Mouse (Mus musculus) ovary, postnatal 10 days (tissue): ENCODE results near the gene Slc3a2.
"Not testable (repeated sequence)": the region's sequence is repeated elsewhere in the genome, so short reads cannot be mapped to it uniquely, and the experiment has no call there.

ENCODE experiments used
- DNase-seq: peaks from one replicate; pipeline ENCODE4 v3.0.0; 2022; ENCODE audit warnings: low spot score

Slc3a2 gene

GRCm38 (mm10) chr19:8722907-8723573 is at the start of gene Slc3a2:
Slc3a2 (minus strand) TSS chr19:8723369.
- peak; percentile 74 for DNase-seq

- peak; percentile 53 for DNase-seq
These were observed 47.5 kb upstream of the Slc3a2 start, which contains the start of gene Tmem223 for GRCm38 (mm10) chr19:8770567-8771270. Tmem223 (plus strand) TSS chr19:8770996.

DNA sequence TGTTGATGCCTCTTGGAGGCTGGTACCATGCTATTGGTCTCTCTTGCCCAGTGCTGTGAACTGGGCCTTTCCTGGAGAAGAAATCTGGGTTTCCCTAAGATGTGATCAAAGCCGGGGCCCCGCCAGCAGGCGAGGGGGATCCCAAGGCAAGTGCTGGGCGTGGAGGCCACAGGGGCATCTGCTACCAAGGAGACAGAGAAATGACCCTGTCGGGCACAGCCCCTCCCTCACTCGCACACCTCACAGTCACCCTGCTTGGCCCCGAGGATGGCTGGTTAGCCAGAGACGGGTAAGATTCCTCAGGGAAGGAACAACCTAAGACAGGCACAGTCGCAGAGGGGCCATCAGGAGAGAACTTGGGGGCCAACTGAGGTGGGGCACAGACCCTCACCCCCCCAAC is 42.4 kb upstream of the Slc3a2 start:
- DNase-seq: no peak

DNA sequence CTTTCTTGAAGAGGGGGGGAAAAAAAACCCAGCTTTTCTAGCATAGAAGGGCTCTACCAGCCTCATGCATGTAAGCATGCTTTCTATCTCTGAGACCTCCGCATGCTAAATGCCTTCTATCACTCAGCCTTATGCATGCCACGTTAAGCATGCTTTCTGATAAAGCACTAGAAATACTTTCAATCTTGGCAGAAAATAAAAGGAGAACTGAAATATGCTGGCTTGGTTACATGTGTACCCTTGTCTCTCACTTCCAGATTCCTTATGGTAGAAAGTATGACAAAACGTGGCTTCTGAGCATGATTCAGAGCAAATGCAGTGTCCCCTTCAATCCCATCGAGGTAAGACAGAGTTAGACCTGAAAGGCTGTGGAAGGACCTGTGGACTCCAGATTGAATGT is 40.1 kb upstream of the Slc3a2 start:
- no peak for DNase-seq

- no peak for DNase-seq
These were observed 37.6 kb upstream of the Slc3a2 start for GRCm38 (mm10) chr19:8760757-8761156.

- no peak for DNase-seq
These were observed 35.7 kb upstream of the Slc3a2 start for GRCm38 (mm10) chr19:8758899-8759298.

DNA sequence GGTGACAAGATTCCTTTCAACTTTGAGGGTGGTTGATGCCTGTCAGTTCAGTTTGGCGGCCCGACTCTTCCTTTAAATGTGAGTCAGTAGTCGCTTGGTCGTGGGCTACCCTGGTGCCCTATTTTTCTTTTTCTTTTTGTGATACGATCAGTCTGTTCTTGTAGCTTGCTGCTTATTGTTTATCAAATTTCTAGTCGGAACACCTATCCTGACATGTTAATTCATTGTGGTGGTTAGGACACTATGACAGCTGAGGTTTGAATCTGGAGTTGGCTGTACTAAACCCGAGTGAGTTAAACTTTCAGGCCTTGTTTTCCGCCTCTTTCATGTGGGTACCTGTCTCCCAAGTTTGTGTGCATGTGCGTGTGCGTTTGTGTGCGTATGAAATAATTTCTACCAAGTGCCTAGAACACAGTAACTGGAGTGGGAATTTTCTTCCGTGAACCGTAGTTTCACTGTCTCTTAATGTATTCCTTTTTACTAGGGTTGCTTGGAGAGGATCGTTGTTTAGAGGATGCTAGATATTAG is 34.4 kb upstream of the Slc3a2 start:
- DNase-seq: no peak

DNA sequence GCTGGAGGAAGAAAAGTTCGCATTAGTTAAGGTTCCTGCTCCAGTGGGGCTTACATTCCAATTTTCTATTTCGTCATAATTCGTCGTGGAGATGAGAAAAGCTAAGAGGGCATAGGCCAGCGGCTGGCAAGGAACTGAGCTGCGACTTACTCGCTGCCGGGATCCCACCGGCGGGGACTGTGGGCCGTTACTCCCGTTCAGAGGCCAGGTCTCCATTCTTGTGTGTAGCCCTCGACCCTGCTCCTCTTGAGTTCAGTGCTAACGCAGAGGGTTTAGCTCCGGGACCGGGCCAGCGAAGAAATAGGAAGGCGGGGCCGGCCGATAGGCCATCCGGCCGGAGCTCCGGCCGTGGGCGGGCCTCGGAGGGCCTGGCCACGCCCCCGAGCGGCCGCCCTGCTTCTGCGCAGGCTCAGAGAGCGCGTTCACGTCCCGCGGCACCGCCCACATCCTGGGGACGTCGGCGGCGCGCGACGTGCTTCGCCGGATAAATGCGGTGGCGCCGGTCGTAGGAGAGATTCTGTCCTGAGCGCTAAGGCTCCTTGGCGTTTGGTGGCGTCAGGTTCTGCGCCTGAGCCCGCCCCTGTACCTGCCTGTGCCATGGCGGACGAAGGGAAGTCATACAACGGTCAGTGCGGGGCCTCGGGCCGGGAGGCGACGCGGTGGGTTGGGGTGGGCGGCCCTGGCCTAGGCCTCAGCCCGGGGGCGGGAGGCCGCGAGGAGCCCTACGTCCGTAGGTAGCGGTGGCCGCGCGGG is 33.6 kb upstream of the Slc3a2 start, which contains the start of gene Nxf1:
Gene Nxf1 (plus strand): TSS at position 439 of the 753 bp plus-strand sequence.
- DNase-seq: peak; percentile 88

DNA sequence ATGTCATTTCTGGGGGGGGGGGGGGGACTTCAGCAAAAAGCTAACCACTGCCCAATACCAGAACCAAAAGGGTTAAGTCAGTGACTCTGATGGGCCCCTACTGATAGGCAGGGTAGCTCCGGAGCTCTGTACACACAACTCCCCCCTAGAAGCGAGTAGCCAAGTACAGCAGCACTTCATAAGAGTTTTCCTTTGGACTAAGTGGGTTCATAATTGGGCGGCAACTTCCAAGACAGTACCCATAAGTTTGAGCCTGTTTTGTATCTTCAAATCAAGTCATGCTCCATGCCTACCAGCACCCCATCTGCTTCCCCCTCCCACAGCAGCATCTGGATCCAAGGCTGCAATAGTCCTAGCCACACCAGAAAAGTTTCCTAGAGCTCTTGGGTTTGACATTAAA is 32.5 kb upstream of the Slc3a2 start:
- no peak for DNase-seq

GRCm38 (mm10) chr19:8747368-8747767 is 24.2 kb upstream of the Slc3a2 start:
- no peak for DNase-seq

DNA sequence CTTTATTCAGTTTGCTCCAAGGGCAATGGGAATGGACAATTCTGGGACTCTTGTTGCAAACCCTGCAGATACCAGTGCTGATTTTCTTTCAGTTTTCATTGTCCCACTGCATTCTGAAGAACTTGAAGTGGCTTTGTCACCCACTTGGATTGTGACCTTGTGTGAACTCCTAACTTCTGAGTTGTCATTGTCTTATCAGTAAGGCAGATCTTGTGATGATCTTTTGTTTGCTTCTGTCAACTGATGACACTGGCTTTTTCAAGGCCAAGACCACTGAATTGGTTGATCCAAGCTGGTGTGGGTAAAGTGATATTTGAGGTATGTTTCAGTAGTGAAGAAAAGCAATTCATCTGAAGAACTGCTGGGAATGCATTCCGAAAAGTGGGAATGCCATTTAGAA is 22.2 kb upstream of the Slc3a2 start:
- no peak for DNase-seq

DNA sequence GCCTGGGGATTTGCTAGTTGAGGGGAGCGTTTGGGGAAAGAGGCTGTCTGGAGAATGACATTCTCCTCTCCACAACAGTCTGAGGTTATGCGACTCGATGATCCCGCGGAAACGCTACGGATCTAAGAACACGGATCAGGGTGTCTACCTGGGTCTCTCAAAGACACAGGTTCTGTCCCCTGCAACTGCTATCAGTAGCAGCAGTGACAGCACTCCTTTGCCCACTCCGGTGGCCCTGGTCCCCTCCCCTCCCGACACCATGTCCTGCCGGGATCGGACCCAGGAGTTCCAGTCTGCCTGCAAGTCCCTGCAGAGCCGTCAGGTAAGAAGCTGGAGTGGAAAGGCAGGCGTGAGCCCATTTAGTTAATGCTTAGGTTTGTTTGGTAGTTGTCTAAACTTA is 19.0 kb upstream of the Slc3a2 start:
- DNase-seq: no peak

GRCm38 (mm10) chr19:8741243-8741869 is 18.2 kb upstream of the Slc3a2 start, which contains the start of gene Stx5a:
Stx5a (plus strand) TSS chr19:8741413.
- peak; percentile 91 for DNase-seq

GRCm38 (mm10) chr19:8740603-8741002 is 17.4 kb upstream of the Slc3a2 start, which contains the start of gene 1700092M07Rik:
1700092M07Rik (plus strand) TSS chr19:8740718.
- no peak for DNase-seq

DNA sequence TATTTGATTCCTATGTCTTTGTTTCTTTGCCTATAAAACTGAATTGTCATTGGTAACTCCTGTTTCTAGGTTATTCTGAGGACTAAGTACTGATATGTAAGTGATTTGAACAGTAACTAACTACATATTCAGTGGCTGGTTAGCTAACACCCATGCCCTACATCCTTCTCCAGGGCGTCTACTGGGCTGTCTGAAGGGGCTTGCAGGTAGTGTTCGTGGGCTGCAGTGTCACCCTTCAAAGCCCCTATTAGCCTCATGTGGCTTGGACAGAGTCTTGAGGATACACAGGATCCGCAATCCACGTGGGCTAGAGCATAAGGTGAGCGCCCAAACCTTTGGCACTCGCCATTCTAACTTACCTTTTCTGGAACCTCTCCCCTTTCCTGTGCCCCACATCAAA is 16.5 kb upstream of the Slc3a2 start:
- DNase-seq: no peak

DNA sequence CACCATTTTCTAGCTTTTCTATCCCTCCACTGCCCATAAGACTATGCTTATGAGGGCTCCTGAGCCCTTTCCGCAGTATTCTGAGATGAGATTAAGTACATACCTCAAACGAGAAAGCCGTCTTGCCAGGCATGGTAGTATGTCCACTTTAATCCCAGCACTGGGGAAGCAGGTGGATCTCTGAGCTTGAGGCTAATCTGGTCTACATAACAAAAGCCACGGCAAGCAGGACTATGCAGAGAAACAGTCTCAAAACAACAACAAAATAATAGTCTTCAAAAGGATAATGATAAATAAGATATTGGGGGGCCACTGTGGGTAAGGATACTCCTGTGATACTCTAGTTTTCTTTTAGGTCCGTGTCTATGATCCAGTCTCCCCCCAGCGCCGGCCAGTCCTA is 15.7 kb upstream of the Slc3a2 start:
- no peak for DNase-seq

GRCm38 (mm10) chr19:8736160-8736467 is 12.9 kb upstream of the Slc3a2 start:
- no peak for DNase-seq

GRCm38 (mm10) chr19:8735389-8736159 is 12.4 kb upstream of the Slc3a2 start, which contains the start of gene Wdr74:
Wdr74 (plus strand) TSS chr19:8735827.
- DNase-seq: peak; percentile 89

- no peak for DNase-seq
These were observed 11.2 kb upstream of the Slc3a2 start for GRCm38 (mm10) chr19:8734334-8734733.

DNA sequence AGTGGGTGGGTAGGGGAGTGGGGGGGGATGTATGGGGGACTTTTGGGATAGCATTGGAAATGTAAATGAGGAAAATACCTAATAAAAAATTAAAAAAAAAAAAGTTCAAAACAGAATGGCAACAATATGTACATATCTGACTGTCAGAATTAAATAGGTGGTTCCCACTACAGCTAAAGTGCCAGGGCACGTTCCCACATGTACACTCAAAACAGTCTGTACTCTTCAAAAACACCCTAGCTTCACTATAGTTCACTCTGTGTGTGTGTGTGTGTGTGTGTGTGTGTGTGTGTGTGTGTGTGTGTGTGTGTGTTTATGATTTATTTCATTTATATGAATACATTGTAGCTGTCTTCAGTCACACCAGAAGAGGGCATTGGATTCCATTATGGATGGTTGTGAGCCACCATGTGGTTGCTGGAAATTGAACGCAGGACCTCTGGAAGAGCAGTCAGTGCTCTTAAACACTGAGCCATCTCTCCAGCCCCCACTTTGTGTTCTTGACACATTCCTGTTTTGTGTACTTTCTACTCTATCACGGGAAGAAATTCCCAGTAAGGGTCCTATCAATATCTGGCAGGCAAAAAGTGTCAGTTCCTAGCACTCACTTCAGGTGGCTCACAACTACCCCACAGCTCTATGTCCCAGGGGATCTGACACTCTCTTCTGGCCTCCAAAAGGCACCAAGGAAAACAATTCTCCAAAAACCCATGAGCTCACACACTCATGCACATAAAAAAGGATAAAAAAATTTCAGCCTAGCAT is 5.3 kb upstream of the Slc3a2 start:
- not testable (repeated sequence) for DNase-seq
